Mouse (Mus musculus): ENCODE data around the gene Tmem115.

GRCm38 (mm10) chr9:107575579-107576356 is 42.0 kb downstream of the Tmem115 start:
- TF ChIP-seq TAL1 (IDR thresholded peaks at IDR 0.05; ENCODE audit: low read length) (no peak), GATA1 (IDR thresholded peaks at IDR 0.05; ENCODE audit: low read length) (no peak)
